Mouse (Mus musculus): Measurements from ENCODE around the gene Lrrc34. TPM values are rescaled to one million over a fixed set of nuclear protein-coding genes. Genes with fewer than 3 reads are reported as not detected.
A peak's percentile ranks its signal among the peaks of the same experiment; 100 is the strongest.

Lrrc34 gene
- polyA plus RNA-seq, 1 experiment from 2014 or later: 0.93 TPM

DNA sequence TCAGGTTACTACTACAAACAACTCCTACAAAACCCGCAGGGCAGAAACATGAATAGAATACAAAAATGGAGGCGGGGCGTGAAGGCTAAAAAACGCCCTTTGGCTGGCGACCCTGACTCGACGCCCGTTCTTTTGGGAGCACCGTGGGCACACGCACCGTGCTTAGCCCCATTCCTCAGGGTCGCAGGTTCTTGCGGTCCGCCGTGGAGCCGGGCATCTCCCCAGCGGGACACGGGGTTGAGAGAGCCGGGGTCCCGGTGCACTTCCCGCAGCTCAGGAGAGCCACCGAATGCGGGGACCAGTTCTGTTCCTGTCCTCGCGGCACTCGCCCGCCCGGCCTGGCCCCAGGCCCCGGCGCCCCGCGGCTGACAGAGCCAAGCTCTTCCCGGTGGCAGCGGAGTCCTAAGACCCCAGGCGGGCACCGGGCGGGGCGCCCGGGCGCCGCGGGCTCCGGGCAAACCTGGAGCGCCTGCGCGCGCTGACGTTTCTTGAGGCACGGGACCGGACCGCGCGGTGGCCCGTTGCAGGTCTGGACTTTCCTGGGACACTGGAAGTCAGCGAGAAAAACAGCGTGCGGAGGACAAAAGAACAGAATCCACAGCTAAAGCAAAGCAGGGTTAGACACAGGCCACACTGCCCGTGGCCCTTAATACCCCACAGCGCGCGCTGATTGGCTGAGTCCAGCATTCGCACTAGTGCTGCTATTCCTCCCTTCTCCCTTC lies 52.4 kb downstream of the Lrrc34 start:
- H3K27me3 ChIP-seq (replicated peaks; ENCODE audit: control insufficient read depth, insufficient read depth, low read length): no peaks in the 10 kb centered on the region

DNA sequence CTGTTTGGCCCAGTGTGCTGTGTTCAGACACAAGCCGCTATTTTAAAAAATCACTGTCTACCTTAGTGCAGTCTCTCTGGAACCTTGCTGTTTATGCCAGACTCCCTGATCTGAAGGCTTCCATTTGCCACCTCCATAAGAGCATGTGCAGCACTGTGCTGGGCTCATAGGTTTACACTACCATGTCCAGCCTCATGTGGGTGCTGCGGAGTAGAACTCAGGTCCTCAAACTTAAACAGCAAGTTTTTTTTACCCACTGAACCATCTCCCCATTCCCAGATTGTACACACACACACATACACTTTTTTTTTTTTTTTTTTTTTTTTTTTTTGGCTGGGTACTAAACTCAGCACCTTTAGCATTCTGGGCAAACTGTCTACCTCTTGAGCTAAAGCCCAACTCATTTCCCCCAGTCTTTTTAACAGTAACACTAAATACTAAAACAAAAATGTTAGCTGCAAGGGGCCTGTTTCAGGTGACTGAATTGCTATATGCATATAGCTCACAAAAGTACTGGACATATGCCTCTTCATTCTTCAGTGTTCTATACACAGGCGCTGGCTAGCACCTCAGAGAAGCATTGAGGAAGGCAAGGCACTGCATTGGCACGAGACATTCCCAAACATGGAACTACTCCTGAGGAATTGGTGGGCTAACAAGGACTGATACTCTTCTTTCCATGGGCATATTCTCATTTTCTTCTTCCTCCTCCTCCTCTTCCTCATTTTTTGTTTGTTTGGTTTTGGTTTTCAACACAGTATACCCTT lies 53.8 kb downstream of the Lrrc34 start:
- Histone ChIP-seq H3K9ac (ENCODE audit: low read depth, low read length) (no peak overlapping the region), H3K9me3 (ENCODE audit: control insufficient read depth, low read length) (no peaks in the 10 kb centered on the region), H3K27ac (ENCODE audit: low read depth, low read length) (no peak overlapping the region), H3K4me3 (ENCODE audit: low read depth, low read length) (no peak overlapping the region), H3K36me3 (ENCODE audit: control insufficient read depth, insufficient read depth, low read length) (no peaks in the 10 kb centered on the region), H3K4me1 (replicated peaks; ENCODE audit: control insufficient read depth, insufficient read depth, low read length) (no peaks in the 10 kb centered on the region), H3K4me2 (no peak overlapping the region), H3K27me3 (replicated peaks; ENCODE audit: control insufficient read depth, insufficient read depth, low read length) (no peaks in the 10 kb centered on the region)
- WGBS: 71% methylated on average over 4 of the region's 4 CpGs
- ATAC-seq (replicated peaks; ENCODE audit: low FRiP score): peak; percentile 55; the same call in 1 of the 2 replicates
- no peak for DNase-seq (ENCODE audit: low spot score)

More for the DNA sequence above, 52.4 kb downstream of the Lrrc34 start:
- H3K4me1 ChIP-seq (replicated peaks; ENCODE audit: control insufficient read depth, insufficient read depth, low read length): no peaks in the 10 kb centered on the region
- no peaks in the 10 kb centered on the region for H3K36me3 ChIP-seq (ENCODE audit: control insufficient read depth, insufficient read depth, low read length)
- H3K4me2 ChIP-seq: peak overlapping the region; percentile 91
- ATAC-seq (replicated peaks; ENCODE audit: low FRiP score) (peak; percentile 50), DNase-seq (ENCODE audit: low spot score) (peak; percentile 66)
- H3K9ac ChIP-seq (ENCODE audit: low read depth, low read length): peak overlapping the region; percentile 80
- no peaks in the 10 kb centered on the region for H3K9me3 ChIP-seq (ENCODE audit: control insufficient read depth, low read length)
- H3K27ac ChIP-seq (ENCODE audit: low read depth, low read length): no peak overlapping the region
- WGBS: under 1% methylated on average over 62 of the region's 62 CpGs
- peak overlapping the region; percentile 78 for H3K4me3 ChIP-seq (ENCODE audit: low read depth, low read length)

GRCm38 (mm10) chr3:30592418-30592853 lies 55.2 kb downstream of the Lrrc34 start:
- no peak overlapping the region for H3K4me2 ChIP-seq
- no peaks in the 10 kb centered on the region for H3K36me3 ChIP-seq (ENCODE audit: control insufficient read depth, insufficient read depth, low read length)
- WGBS: 4% methylated on average over 2 of the region's 2 CpGs
- no peaks in the 10 kb centered on the region for H3K27me3 ChIP-seq (replicated peaks; ENCODE audit: control insufficient read depth, insufficient read depth, low read length)
- H3K27ac ChIP-seq (ENCODE audit: low read depth, low read length): no peak overlapping the region
- H3K4me3 ChIP-seq (ENCODE audit: low read depth, low read length): no peak overlapping the region
- H3K9me3 ChIP-seq (ENCODE audit: control insufficient read depth, low read length): no peaks in the 10 kb centered on the region
- DNase-seq (ENCODE audit: low spot score) (no peak), ATAC-seq (replicated peaks; ENCODE audit: low FRiP score) (peak; percentile 44; the same call in 1 of the 2 replicates)
- H3K9ac ChIP-seq (ENCODE audit: low read depth, low read length): no peak overlapping the region
- H3K4me1 ChIP-seq (replicated peaks; ENCODE audit: control insufficient read depth, insufficient read depth, low read length): no peaks in the 10 kb centered on the region

GRCm38 (mm10) chr3:30588865-30589264 lies 58.8 kb downstream of the Lrrc34 start:
- no peaks in the 10 kb centered on the region for H3K27me3 ChIP-seq (replicated peaks; ENCODE audit: control insufficient read depth, insufficient read depth, low read length)
- DNase-seq (ENCODE audit: low spot score): no peak
- H3K4me3 ChIP-seq (ENCODE audit: low read depth, low read length): no peak overlapping the region
- no peaks in the 10 kb centered on the region for H3K4me1 ChIP-seq (replicated peaks; ENCODE audit: control insufficient read depth, insufficient read depth, low read length)
- H3K9ac ChIP-seq (ENCODE audit: low read depth, low read length): no peak overlapping the region
- WGBS: 77% methylated on average over 6 of the region's 6 CpGs
- no peak for ATAC-seq (replicated peaks; ENCODE audit: low FRiP score)
- H3K27ac ChIP-seq (ENCODE audit: low read depth, low read length): no peak overlapping the region
- H3K4me2 ChIP-seq: no peak overlapping the region
- H3K9me3 ChIP-seq (ENCODE audit: control insufficient read depth, low read length): no peaks in the 10 kb centered on the region
- no peaks in the 10 kb centered on the region for H3K36me3 ChIP-seq (ENCODE audit: control insufficient read depth, insufficient read depth, low read length)

Other genes with a start within 250 kb of the Lrrc34 start
- gene Mecom, start 99.9 kb downstream of the Lrrc34 start, polyA plus RNA-seq (2014; fragmentation: Nextera tagmentation; extraction: Ambion mirVana): 5.7 and 6.9 TPM in 2 replicates
- not detected in 2 replicates for gene Actrt3, start 47.9 kb downstream of the Lrrc34 start, polyA plus RNA-seq (2014; fragmentation: Nextera tagmentation; extraction: Ambion mirVana)
- 23.2 and 24.7 TPM in 2 replicates for gene Mynn, start 45.8 kb downstream of the Lrrc34 start, polyA plus RNA-seq (2014; fragmentation: Nextera tagmentation; extraction: Ambion mirVana)
- gene Lrriq4, start 3.4 kb downstream of the Lrrc34 start, polyA plus RNA-seq (2014; fragmentation: Nextera tagmentation; extraction: Ambion mirVana): not detected in 2 replicates
- not detected in 2 replicates for gene Lrrc31, start 52.0 kb upstream of the Lrrc34 start, polyA plus RNA-seq (2014; fragmentation: Nextera tagmentation; extraction: Ambion mirVana)
- gene Samd7, start 98.4 kb upstream of the Lrrc34 start, polyA plus RNA-seq (2014; fragmentation: Nextera tagmentation; extraction: Ambion mirVana): not detected in 2 replicates
- gene Sec62, start 145.0 kb upstream of the Lrrc34 start, polyA plus RNA-seq (2014; fragmentation: Nextera tagmentation; extraction: Ambion mirVana): 64.8 and 73.5 TPM in 2 replicates
- 1.4 and 2.8 TPM in 2 replicates for gene Gpr160, start 208.1 kb upstream of the Lrrc34 start, polyA plus RNA-seq (2014; fragmentation: Nextera tagmentation; extraction: Ambion mirVana)

Measured in liver, embryonic 11.5 days (tissue).